Mouse (Mus musculus) mouse embryonic stem cell (cell line): ENCODE measurements around the gene Fzd1.

Experiments
- in situ Hi-C, 2 experiments: fragments of 300-500 bp; cut with MboI; formaldehyde crosslinking; loops; 1 replicate in 1 of 2; 3 replicates in 1 of 2; pipeline ENCODE4 v1.14.3; 2019 to 2020; ENCODE audit warnings: low sequenced_read_pairs in 2 of 2, low pct_unique_long_range_greater_than_20kb in 1 of 2, mixed read lengths in 1 of 2; ENCODE audit not compliant: unreplicated experiment in 1 of 2

Gene Fzd1

DNA sequence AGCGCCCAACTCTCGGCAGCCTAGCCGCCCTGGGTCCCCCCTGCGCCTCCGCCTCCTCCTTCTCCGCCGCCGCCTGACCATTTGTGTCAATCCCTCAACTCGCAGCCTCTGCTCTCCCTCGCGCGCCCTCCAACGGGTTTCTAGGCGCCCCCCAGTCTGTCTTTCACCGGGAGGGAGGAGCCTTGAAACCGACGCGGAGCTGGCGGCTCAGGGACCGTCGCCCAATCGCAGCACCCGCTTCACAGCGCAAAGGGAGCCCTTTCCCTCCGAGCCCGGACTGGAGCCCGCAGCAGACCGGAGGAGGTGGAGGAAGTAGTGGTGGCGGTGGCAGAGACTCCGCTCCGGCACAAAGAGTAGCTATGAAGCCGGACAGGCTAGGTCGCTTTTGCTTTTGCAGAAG lies at the start of gene Fzd1:
Gene Fzd1 (minus strand): TSS at position 134 of the 400 bp plus-strand sequence.
- in situ Hi-C loops = no loop called here

DNA sequence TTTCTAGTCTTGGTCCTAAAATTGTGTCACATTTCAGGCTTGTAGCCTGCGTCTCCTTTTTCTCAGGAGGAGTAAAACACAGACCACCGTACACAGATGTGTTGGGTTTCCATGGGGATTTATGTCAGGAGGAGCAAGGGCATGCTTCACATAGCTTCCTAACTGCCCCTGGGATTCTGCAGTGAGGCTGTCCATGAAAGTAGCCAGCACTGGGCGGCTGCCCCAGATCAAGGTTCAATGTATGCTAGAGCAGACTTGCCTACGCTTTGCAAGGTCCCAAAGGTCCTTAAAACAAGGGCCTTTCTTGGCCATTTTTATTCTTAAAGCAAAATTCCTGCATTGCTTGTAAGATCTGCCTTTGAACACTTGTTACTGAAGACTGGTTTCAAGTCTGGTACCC lies 47.4 kb upstream of the Fzd1 start:
- in situ Hi-C loops = no loop called here

DNA sequence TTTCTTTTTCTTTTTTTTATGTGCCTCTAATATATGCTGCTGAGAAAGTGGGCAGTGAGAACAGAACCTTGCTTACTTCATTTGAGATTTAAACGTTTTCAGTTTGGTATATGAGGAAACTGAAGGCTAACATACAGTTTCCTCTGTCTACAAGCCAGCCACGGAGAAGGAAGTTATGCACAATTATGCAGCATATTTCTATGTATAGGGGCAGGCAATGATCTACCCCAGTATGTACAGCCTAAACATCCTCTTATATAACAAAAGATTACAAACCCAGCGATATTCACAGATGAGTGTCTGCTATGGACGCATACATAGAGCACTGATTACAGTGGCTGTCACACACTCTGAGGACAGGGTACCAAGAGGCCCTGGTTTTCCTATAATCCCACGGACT lies 45.9 kb upstream of the Fzd1 start:
- in situ Hi-C loops = no loop called here

- in situ Hi-C loops = no loop called here
Observed at GRCm38 (mm10) chr5:4801971-4802370, 44.1 kb upstream of the Fzd1 start.

DNA sequence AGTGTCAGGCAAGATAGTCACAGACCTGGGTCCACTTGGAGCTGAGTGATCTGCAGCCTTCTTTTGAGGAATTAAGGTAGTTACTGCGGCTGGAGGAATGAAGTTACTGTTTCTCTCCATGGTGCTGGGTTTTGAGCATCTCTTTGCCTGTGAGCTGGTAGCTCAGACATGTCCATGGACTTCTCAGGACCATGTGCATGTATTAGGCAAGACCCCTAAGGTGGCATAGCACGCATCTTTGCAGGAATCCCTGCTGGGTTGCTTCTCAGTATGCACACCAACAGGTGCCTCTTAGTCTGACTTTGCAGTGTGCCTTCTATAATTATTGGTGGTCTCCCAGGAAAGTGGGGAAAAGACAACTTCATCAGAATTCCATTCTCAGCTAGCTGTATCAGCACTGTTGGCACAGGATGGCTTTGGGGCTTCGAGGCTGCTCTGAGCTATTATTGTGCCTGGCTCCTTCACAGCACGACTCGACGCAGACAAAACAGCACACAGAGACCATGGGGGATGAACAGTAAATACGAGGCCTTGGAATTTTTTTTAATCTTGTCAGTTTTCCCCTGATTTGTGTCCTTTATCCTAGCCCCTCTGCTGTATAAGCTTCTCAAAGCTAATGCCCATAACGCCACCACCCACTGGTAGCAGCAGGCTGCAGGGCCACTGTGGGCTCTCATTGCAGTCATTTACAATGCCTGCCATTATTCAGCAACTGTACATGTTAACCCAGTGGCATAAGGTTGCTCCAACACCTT lies 43.4 kb upstream of the Fzd1 start:
- in situ Hi-C loops = no loop called here

GRCm38 (mm10) chr5:4791219-4791618 lies 33.4 kb upstream of the Fzd1 start:
- in situ Hi-C loops = no loop called here

- in situ Hi-C loops = no loop called here
Observed at GRCm38 (mm10) chr5:4790265-4790664, 32.4 kb upstream of the Fzd1 start.

GRCm38 (mm10) chr5:4788484-4788883 lies 30.6 kb upstream of the Fzd1 start:
- in situ Hi-C loops = no loop called here

- in situ Hi-C loops = no loop called here
Observed at GRCm38 (mm10) chr5:4786816-4787215, 29.0 kb upstream of the Fzd1 start.

GRCm38 (mm10) chr5:4778274-4778673 lies 20.4 kb upstream of the Fzd1 start:
- in situ Hi-C loops = no loop called here

GRCm38 (mm10) chr5:4776495-4776894 lies 18.7 kb upstream of the Fzd1 start:
- in situ Hi-C loops = no loop called here

- in situ Hi-C loops = no loop called here
Observed at GRCm38 (mm10) chr5:4773090-4773772, 15.4 kb upstream of the Fzd1 start.

- in situ Hi-C loops = no loop called here
Observed at GRCm38 (mm10) chr5:4770609-4771008, 12.8 kb upstream of the Fzd1 start.

GRCm38 (mm10) chr5:4767896-4768295 lies 10.1 kb upstream of the Fzd1 start:
- in situ Hi-C loops = no loop called here

DNA sequence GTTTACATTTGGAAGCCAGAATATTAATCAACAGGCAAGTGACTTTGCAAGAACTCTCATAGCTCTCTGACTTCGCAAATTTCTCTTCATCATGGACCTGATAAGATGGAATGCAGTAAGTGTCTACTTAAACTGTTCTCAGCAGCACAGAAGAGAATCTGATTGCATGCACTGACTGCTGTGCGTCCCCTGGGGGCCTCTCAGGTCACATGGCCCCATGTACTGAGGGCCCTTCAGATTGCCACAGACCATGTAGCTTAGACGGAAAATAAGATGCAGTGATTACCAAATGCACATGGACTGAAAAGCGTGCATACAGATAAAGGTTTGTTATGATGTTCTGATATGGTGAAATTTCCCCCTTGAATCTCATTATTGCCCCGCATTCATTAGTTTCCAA lies 8.9 kb upstream of the Fzd1 start:
- in situ Hi-C loops = no loop called here

GRCm38 (mm10) chr5:4761891-4762290 lies 4.1 kb upstream of the Fzd1 start:
- in situ Hi-C loops = no loop called here

DNA sequence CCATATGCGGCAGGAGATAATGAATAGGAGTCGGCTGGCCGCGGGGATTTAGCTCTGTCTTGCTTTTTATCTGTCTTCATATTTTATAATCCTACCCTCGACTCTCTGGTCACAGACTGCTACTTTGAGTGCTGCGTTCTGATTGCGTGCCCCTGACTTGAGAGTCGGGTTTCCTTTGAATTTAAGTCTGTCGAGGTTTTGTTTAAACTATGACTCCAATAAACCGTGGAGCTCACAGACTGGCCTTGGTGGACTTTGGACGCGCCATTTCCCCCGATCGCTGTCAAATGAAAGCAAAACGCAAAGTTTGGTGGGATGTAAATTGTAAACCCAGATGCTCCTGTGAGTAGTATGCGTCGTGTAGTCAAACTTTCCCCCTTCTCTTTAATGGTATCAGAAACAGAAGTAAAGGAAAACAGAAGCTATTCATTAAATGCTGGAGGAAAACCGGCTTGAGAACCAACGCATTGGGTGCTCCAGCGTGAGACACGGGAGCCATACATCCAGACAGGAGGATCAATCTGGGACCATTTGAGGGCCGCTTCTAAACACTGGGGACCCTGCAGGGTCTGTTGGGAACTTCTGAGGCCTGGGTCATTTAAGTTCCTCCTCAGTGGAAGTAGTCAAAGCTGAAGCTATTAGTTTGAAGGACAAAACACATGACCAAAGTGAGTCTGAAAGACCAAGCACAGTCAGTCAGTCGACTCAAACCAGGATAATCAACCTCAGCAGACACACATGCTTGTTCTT lies 671 bp upstream of the Fzd1 start:
- in situ Hi-C loops = no loop called here

DNA sequence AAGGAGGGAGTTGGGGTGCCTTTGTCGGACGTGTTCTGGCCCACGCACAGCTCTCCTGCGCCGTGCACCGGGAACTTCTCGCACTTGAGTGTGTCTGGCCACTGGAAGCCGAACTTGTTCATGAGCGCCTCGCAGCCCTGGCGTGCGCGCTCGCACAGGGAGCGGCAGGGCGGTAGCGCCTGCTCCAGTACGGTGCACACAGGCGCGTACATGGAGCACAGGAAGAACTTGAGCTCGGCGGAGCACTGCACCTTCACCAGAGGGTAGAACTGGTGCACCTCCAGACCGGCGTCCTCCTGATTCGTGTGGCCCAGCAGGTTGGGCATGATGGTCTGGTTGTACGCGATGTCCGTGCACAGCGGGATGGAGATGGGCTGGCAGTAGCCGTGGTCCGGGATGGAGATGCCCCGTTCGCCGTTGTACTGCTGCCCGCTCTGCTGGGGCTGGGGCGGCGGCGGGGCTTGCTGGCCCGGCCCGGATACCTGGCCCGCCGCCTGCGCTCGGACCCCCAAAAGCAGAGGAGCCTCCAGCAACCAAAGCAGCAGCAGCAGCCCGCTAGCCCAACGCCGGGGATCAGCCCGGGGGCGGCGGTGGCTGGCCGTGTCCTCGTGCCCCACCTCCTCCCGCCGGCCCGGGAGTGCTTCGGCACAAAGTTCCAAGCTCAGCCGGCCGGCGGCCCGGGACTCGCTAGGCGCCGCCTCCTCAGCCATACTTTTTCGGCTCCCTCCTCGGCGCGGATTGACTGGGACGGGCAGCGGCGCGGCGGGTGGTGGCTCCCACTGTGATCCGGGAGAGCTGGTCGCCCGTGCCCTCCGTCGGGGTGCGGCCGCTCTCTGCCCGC lies 744 bp downstream of the Fzd1 start:
- in situ Hi-C loops = no loop called here
